Mouse (Mus musculus) layer of hippocampus, adult 8-10 months (tissue): ENCODE results near the gene Slc27a5. TPM values are rescaled to one million over a fixed set of nuclear protein-coding genes. Genes with fewer than 3 reads are reported as not detected.

Source experiments
- DNase-seq, 2 experiments: peaks; one replicate each; pipeline ENCODE4 v3.0.0; 2022; ENCODE audit warnings: low spot score in 2 of 2
- total RNA-seq, 4 experiments: library from RNA; stranded (reverse); gene quantifications; 2 replicates each; pipeline ENCODE4 v1.2.4; 2022

Gene Slc27a5
- total RNA-seq, 4 experiments from 2014 or later: 0.27 to 0.47 (median 0.27) TPM; not detected in 1

GRCm38 (mm10) chr7:13024805-13025204 lies 26.8 kb upstream of the Slc27a5 start:
- peak; percentile 78 to 79 for DNase-seq

GRCm38 (mm10) chr7:13023928-13024731 lies 26.1 kb upstream of the Slc27a5 start:
- DNase-seq: peak; percentile 92 to 96

- peak in 1 of 2 experiments; percentile 26 for DNase-seq
These were observed 25.0 kb upstream of the Slc27a5 start for GRCm38 (mm10) chr7:13022773-13023535.

- DNase-seq: no peak
These were observed 17.2 kb upstream of the Slc27a5 start for GRCm38 (mm10) chr7:13015217-13015616.

GRCm38 (mm10) chr7:13014275-13014839 lies 16.4 kb upstream of the Slc27a5 start:
- no peak for DNase-seq

- DNase-seq: no peak
These were observed 15.7 kb upstream of the Slc27a5 start for GRCm38 (mm10) chr7:13013671-13014070.

GRCm38 (mm10) chr7:13010005-13010908 lies 12.3 kb upstream of the Slc27a5 start, which contains the start of gene Zbtb45:
Zbtb45 (minus strand) TSS chr7:13010034.
- DNase-seq: no peak

- peak; percentile 93 to 94 for DNase-seq
These were observed 11.4 kb upstream of the Slc27a5 start for GRCm38 (mm10) chr7:13009143-13010004.

GRCm38 (mm10) chr7:13007341-13008092 lies 9.5 kb upstream of the Slc27a5 start:
- DNase-seq: no peak

- DNase-seq: no peak
These were observed 8.5 kb upstream of the Slc27a5 start for GRCm38 (mm10) chr7:13006531-13006930.

- DNase-seq: no peak
These were observed 8.0 kb upstream of the Slc27a5 start for GRCm38 (mm10) chr7:13006011-13006410.

GRCm38 (mm10) chr7:13003380-13003779 lies 5.4 kb upstream of the Slc27a5 start:
- no peak for DNase-seq

- no peak for DNase-seq
These were observed 3.6 kb upstream of the Slc27a5 start for GRCm38 (mm10) chr7:13001584-13001983.

- no peak for DNase-seq
These were observed 859 bp upstream of the Slc27a5 start, which contains the start of gene Trim28 for GRCm38 (mm10) chr7:12998851-12999250. Trim28 (plus strand) TSS chr7:12999114.

- no peak for DNase-seq
These were observed 762 bp downstream of the Slc27a5 start for GRCm38 (mm10) chr7:12997230-12997629.

GRCm38 (mm10) chr7:12995862-12996261 lies 2.1 kb downstream of the Slc27a5 start:
- no peak for DNase-seq

- no peak for DNase-seq
These were observed 4.8 kb downstream of the Slc27a5 start for GRCm38 (mm10) chr7:12993148-12993547.

- DNase-seq: no peak
These were observed 5.8 kb downstream of the Slc27a5 start for GRCm38 (mm10) chr7:12992222-12992621.
